Mouse (Mus musculus) ES-Bruce4 (cell line): ENCODE data around the gene Dram2. TPM values are rescaled to one million over a fixed set of nuclear protein-coding genes. Genes with fewer than 3 reads are reported as not detected.

Experiments used
- H3K27ac ChIP-seq: 2 replicates; pipeline ENCODE4 v1.5.1; 2012; ENCODE audit warnings: low read length, inconsistent platforms; ENCODE audit not compliant: insufficient read depth
- H3K27me3 ChIP-seq: 2 replicates; pipeline ENCODE4 v1.6.1; 2012; ENCODE audit warnings: mild to moderate bottlenecking, low read length, inconsistent platforms; ENCODE audit not compliant: control insufficient read depth, poor library complexity, insufficient read depth, severe bottlenecking
- H3K36me3 ChIP-seq: 2 replicates; pipeline ENCODE4 v1.6.1; 2012; ENCODE audit warnings: inconsistent platforms, mild to moderate bottlenecking, low read length, moderate library complexity; ENCODE audit not compliant: control insufficient read depth, poor library complexity, insufficient read depth, severe bottlenecking
- H3K4me1 ChIP-seq: one replicate; pipeline ENCODE4 v1.8.1; 2011; ENCODE audit warnings: low read length; ENCODE audit not compliant: control insufficient read depth, insufficient read depth
- H3K4me3 ChIP-seq: 2 replicates; pipeline ENCODE4 v1.5.1; 2011; ENCODE audit warnings: low read depth, mild to moderate bottlenecking, low read length
- H3K9ac ChIP-seq: 2 replicates; pipeline ENCODE4 v1.6.1; 2012; ENCODE audit warnings: low read depth, mild to moderate bottlenecking, inconsistent platforms; ENCODE audit not compliant: poor library complexity, severe bottlenecking
- H3K9me3 ChIP-seq: replicated peaks from 2 replicates; pipeline ENCODE4 v1.6.1; 2012; ENCODE audit warnings: mild to moderate bottlenecking, low read length, inconsistent platforms; ENCODE audit not compliant: control insufficient read depth, poor library complexity, insufficient read depth, severe bottlenecking
- CTCF ChIP-seq: IDR thresholded peaks from one replicate; pipeline ENCODE4 v1.8.1; 2011; ENCODE audit warnings: low read depth, low read length
- EP300 ChIP-seq: IDR thresholded peaks from 2 replicates; pipeline ENCODE4 v1.6.1; 2011; ENCODE audit warnings: low read depth, low read length; ENCODE audit not compliant: insufficient read depth
- POLR2A ChIP-seq: IDR thresholded peaks from one replicate; pipeline ENCODE4 v1.8.1; 2011; ENCODE audit warnings: low read length; ENCODE audit not compliant: insufficient read depth
- polyA plus RNA-seq: library from polyadenylated mRNA; stranded (reverse); fragments of >200 nt; gene quantifications from 2 replicates; pipeline ENCODE4 v1.2.4, GENCODE M21; 2011; ENCODE audit warnings: low read depth; ENCODE audit not compliant: missing spikeins, insufficient read depth, insufficient read length

Gene Dram2
- polyA plus RNA-seq, 1 experiment = 32.1 TPM

GRCm38 (mm10) chr3:106526411-106526810 lies 21.2 kb upstream of the Dram2 start:
- TF ChIP-seq CTCF = no peak
- TF ChIP-seq EP300 = no peak
- TF ChIP-seq POLR2A = no peak
- Histone ChIP-seq H3K9ac (no peak overlapping the region), H3K4me3 (no peak overlapping the region), H3K4me1 (no peaks in the 10 kb centered on the region), H3K36me3 (no peaks in the 10 kb centered on the region), H3K27ac (no peak overlapping the region), H3K9me3 (no peaks in the 10 kb centered on the region), H3K27me3 (no peaks in the 10 kb centered on the region)

GRCm38 (mm10) chr3:106528032-106528431 lies 19.6 kb upstream of the Dram2 start:
- no peak for TF ChIP-seq CTCF
- no peak for TF ChIP-seq EP300
- TF ChIP-seq POLR2A = no peak
- Histone ChIP-seq H3K27me3 (no peaks in the 10 kb centered on the region), H3K4me3 (no peak overlapping the region), H3K9me3 (no peaks in the 10 kb centered on the region), H3K9ac (no peak overlapping the region), H3K36me3 (no peaks in the 10 kb centered on the region), H3K27ac (no peak overlapping the region), H3K4me1 (no peaks in the 10 kb centered on the region)

GRCm38 (mm10) chr3:106533277-106533676 lies 14.3 kb upstream of the Dram2 start:
- Histone ChIP-seq H3K27me3 (no peaks in the 10 kb centered on the region), H3K4me1 (no peaks in the 10 kb centered on the region), H3K9me3 (no peaks in the 10 kb centered on the region), H3K27ac (no peak overlapping the region), H3K4me3 (no peak overlapping the region), H3K36me3 (no peaks in the 10 kb centered on the region), H3K9ac (no peak overlapping the region)
- TF ChIP-seq CTCF (no peak), POLR2A (no peak), EP300 (no peak)

GRCm38 (mm10) chr3:106544721-106545316 lies 2.8 kb upstream of the Dram2 start:
- Histone ChIP-seq H3K9me3 (no peaks in the 10 kb centered on the region), H3K27ac (no peak overlapping the region), H3K27me3 (no peaks in the 10 kb centered on the region), H3K4me1 (no peaks in the 10 kb centered on the region), H3K4me3 (no peak overlapping the region), H3K36me3 (no peaks in the 10 kb centered on the region), H3K9ac (no peak overlapping the region)
- TF ChIP-seq POLR2A (no peak), EP300 (no peak), CTCF (no peak)

GRCm38 (mm10) chr3:106547924-106548539 lies 434 bp downstream of the Dram2 start:
- H3K9ac ChIP-seq = peak overlapping the region; percentile 98
- H3K4me3 ChIP-seq = peak overlapping the region; percentile 97
- no peak for TF ChIP-seq POLR2A
- no peak for TF ChIP-seq CTCF
- no peak for TF ChIP-seq EP300
- no peaks in the 10 kb centered on the region for H3K4me1 ChIP-seq
- H3K9me3 ChIP-seq = no peaks in the 10 kb centered on the region
- H3K27me3 ChIP-seq = no peaks in the 10 kb centered on the region
- peak overlapping the region; percentile 95 for H3K27ac ChIP-seq
- H3K36me3 ChIP-seq = no peaks in the 10 kb centered on the region; the same call in 1 of the 2 replicates

GRCm38 (mm10) chr3:106548971-106549370 lies 1.4 kb downstream of the Dram2 start:
- H3K9ac ChIP-seq = no peak overlapping the region
- no peaks in the 10 kb centered on the region for H3K27me3 ChIP-seq
- no peaks in the 10 kb centered on the region; the same call in 1 of the 2 replicates for H3K36me3 ChIP-seq
- H3K9me3 ChIP-seq = no peaks in the 10 kb centered on the region
- no peak overlapping the region for H3K27ac ChIP-seq
- no peaks in the 10 kb centered on the region for H3K4me1 ChIP-seq
- H3K4me3 ChIP-seq = no peak overlapping the region
- TF ChIP-seq CTCF (no peak), POLR2A (no peak), EP300 (no peak)
